In the genomic region with DNA sequence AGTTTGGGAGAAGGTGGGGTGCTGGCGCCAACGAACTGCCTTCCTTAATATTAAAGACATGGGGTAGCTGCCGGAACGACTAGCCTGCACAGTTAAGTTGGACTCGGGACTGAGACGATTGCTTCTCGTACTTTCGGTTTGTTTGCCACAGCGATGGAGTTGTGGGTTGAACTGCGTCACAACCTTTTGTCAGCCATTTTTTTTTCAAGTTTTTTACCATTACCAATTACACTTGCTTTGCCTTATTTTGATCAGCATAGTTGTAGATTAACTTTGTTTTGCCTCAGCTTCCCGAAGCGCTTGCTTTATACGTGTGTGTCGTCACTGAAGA, we compare ENCODE assay signal across 8 mouse cellular contexts. TPM values are rescaled to one million over a fixed set of nuclear protein-coding genes. Genes with fewer than 3 reads are reported as not detected.
DNase-seq lines count a peak whose midpoint lies in the region; ATAC-seq and TF ChIP-seq lines count a peak whose summit lies in the region.

No protein-coding gene starts in this region.

- H3K9ac ChIP-seq in heart, embryonic 14.5 days (ENCODE audit: low read length), result peak overlapping the region; percentile 95
- H3K9ac ChIP-seq in hindbrain, embryonic 13.5 days, result peak overlapping the region; percentile 76
- H3K9ac ChIP-seq in midbrain, embryonic 11.5 days (ENCODE audit: low read length), result peak overlapping the region; percentile 81

- H3K4me1 ChIP-seq in heart, embryonic 14.5 days (ENCODE audit: control insufficient read depth in 2 of 2, insufficient read depth in 2 of 2, low read length in 2 of 2), result peaks cover 0 to 23% of the 10 kb centered on the region in 2 experiments; a peak in 2 of 4 replicates
- H3K4me1 ChIP-seq in G1E (ENCODE audit: insufficient read depth, low read depth, low read length), result peaks cover 24% of the 10 kb centered on the region
- peaks cover 23% of the 10 kb centered on the region for H3K4me1 ChIP-seq in hindbrain, embryonic 13.5 days (replicated peaks)
- H3K4me1 ChIP-seq in midbrain, embryonic 11.5 days (ENCODE audit: control insufficient read depth, insufficient read depth, low read length), result peaks cover 13% of the 10 kb centered on the region

- H3K27ac ChIP-seq in heart, embryonic 14.5 days (replicated peaks in 1 of 2; ENCODE audit: control insufficient read depth in 1 of 2, insufficient read depth in 1 of 2, low read depth in 2 of 2, low read length in 2 of 2), result peak overlapping the region; percentile 99
- peak overlapping the region; percentile 89 for H3K27ac ChIP-seq in hindbrain, embryonic 13.5 days
- peak overlapping the region; percentile 98 for H3K27ac ChIP-seq in midbrain, embryonic 11.5 days (ENCODE audit: low read depth, low read length)

- under 1% methylated on average over 14 of the region's 14 CpGs for WGBS in heart, embryonic 14.5 days
- whole genome bisulfite sequencing in hindbrain, embryonic 13.5 days, result under 1% methylated on average over 14 of the region's 14 CpGs
- 1% methylated on average over 14 of the region's 14 CpGs for WGBS in midbrain, embryonic 11.5 days

- DNase-seq in heart, adult 18-20 months, result no peak
- no peak for DNase-seq in G1E (ENCODE audit: low spot score)
- DNase-seq in midbrain, embryonic 11.5 days (ENCODE audit: low spot score, missing footprints), result no peak
- DNase-seq in thymus, postnatal 0 days (ENCODE audit: low spot score), result no peak
- no peak for DNase-seq in gastrocnemius, adult 8-10 months (ENCODE audit: low spot score in 2 of 2)
- DNase-seq in layer of hippocampus, postnatal 25 days (ENCODE audit: extremely low spot score in 1 of 2, low spot score in 1 of 2), result no peak

- no peaks in the 10 kb centered on the region for H3K27me3 ChIP-seq in heart, embryonic 14.5 days (ENCODE audit: control insufficient read depth, insufficient read depth, low read length)
- H3K27me3 ChIP-seq in G1E (ENCODE audit: insufficient read depth, low read length), result no peaks in the 10 kb centered on the region
- no peaks in the 10 kb centered on the region for H3K27me3 ChIP-seq in hindbrain, embryonic 13.5 days
- H3K27me3 ChIP-seq in midbrain, embryonic 11.5 days (ENCODE audit: control insufficient read depth, insufficient read depth, low read length), result no peaks in the 10 kb centered on the region

- H3K9me3 ChIP-seq in heart, embryonic 14.5 days (ENCODE audit: control insufficient read depth, low read length), result no peaks in the 10 kb centered on the region
- no peaks in the 10 kb centered on the region for H3K9me3 ChIP-seq in G1E (replicated peaks)
- H3K9me3 ChIP-seq in hindbrain, embryonic 13.5 days, result no peaks in the 10 kb centered on the region
- no peaks in the 10 kb centered on the region for H3K9me3 ChIP-seq in midbrain, embryonic 11.5 days (ENCODE audit: control insufficient read depth, low read length)

- H3K4me3 ChIP-seq in heart, embryonic 14.5 days (ENCODE audit: control insufficient read depth in 1 of 2, insufficient read depth in 1 of 2, low read depth in 1 of 2, low read length in 2 of 2), result peak overlapping the region; percentile 51 to 86
- H3K4me3 ChIP-seq in G1E (ENCODE audit: low read depth, low read length), result peak overlapping the region; percentile 71
- H3K4me3 ChIP-seq in hindbrain, embryonic 13.5 days, result peak overlapping the region; percentile 48
- peak overlapping the region; percentile 52 for H3K4me3 ChIP-seq in midbrain, embryonic 11.5 days (ENCODE audit: low read depth, low read length)

- H3K4me2 ChIP-seq in heart, embryonic 14.5 days (ENCODE audit: low read length), result peak overlapping the region; percentile 75
- peak overlapping the region; percentile 94 for H3K4me2 ChIP-seq in hindbrain, embryonic 13.5 days
- H3K4me2 ChIP-seq in midbrain, embryonic 11.5 days, result peak overlapping the region; percentile 93

- no peaks in the 10 kb centered on the region for H3K36me3 ChIP-seq in heart, embryonic 14.5 days (ENCODE audit: control insufficient read depth, insufficient read depth, low read length)
- H3K36me3 ChIP-seq in G1E (replicated peaks), result no peaks in the 10 kb centered on the region
- H3K36me3 ChIP-seq in hindbrain, embryonic 13.5 days, result no peaks in the 10 kb centered on the region
- H3K36me3 ChIP-seq in midbrain, embryonic 11.5 days (ENCODE audit: control insufficient read depth, insufficient read depth, low read length), result no peaks in the 10 kb centered on the region

- ATAC-seq in heart, embryonic 14.5 days (ENCODE audit: insufficient number of reproducible peaks, insufficient read depth, low FRiP score, low read depth), result peak; percentile 10; the same call in 1 of the 2 replicates
- ATAC-seq in G1E (ENCODE audit: extremely low read depth, insufficient number of reproducible peaks, low FRiP score, poor library complexity, severe bottlenecking), result no peak
- no peak for ATAC-seq in hindbrain, embryonic 13.5 days (ENCODE audit: low FRiP score)
- ATAC-seq in midbrain, embryonic 11.5 days (ENCODE audit: low FRiP score), result no peak

- TF ChIP-seq CTCF in G1E (IDR thresholded peaks at IDR 0.05; ENCODE audit: low read depth, low read length), result no peak

RNA-seq across cellular contexts. Expression of a gene that starts 1.3 kb away (rescaled TPM):
- polyA plus RNA-seq in heart, embryonic 14.5 days (2014; fragmentation: Nextera tagmentation; extraction: Ambion mirVana), result 36.9 and 43.9 TPM in 2 replicates
- total RNA-seq in heart, adult 18-20 months (2021), result 100 to 1,000 TPM; 162 to 175 TPM
- total RNA-seq in G1E (2014; fragmentation: Nextera tagmentation) (471 and 514 TPM in 2 replicates), G1E (2017) (589 and 623 TPM in 2 replicates)
- polyA plus RNA-seq in G1E (2012), result 10.5 and 25.6 TPM in 2 replicates
- 8.8 and 9.7 TPM in 2 replicates for polyA plus RNA-seq in hindbrain, embryonic 13.5 days (2015; fragmentation: Nextera tagmentation; extraction: Ambion mirVana)
- 13.5 and 14.0 TPM in 2 replicates for polyA plus RNA-seq in midbrain, embryonic 11.5 days (2014; fragmentation: Nextera tagmentation; extraction: Ambion mirVana)
- 37.5 and 44.7 TPM in 2 replicates for polyA plus RNA-seq in thymus, postnatal 0 days (2015; fragmentation: Nextera tagmentation; extraction: Ambion mirVana)
- total RNA-seq in gastrocnemius, adult 8-10 months (2022), result 100 to 1,000 TPM; 196 to 246 (median 227) TPM
- 10 to 100 TPM; 53.2 to 69.4 TPM for total RNA-seq in layer of hippocampus, postnatal 25 days (2021)

RNA-seq across cellular contexts. Expression of a gene that starts 5.5 kb away (rescaled TPM):
- 2.5 and 2.7 TPM in 2 replicates for polyA plus RNA-seq in heart, embryonic 14.5 days (2014; fragmentation: Nextera tagmentation; extraction: Ambion mirVana)
- total RNA-seq in heart, adult 18-20 months (2021), result 1 to 10 TPM; 2.5 to 3.4 TPM
- total RNA-seq in G1E (2014; fragmentation: Nextera tagmentation), result 759 and 936 TPM in 2 replicates
- 437 and 629 TPM in 2 replicates for total RNA-seq in G1E (2017)
- polyA plus RNA-seq in G1E (2012), result 8.6 and 19.8 TPM in 2 replicates
- 1.3 and 1.9 TPM in 2 replicates for polyA plus RNA-seq in hindbrain, embryonic 13.5 days (2015; fragmentation: Nextera tagmentation; extraction: Ambion mirVana)
- 8.6 and 9.2 TPM in 2 replicates for polyA plus RNA-seq in midbrain, embryonic 11.5 days (2014; fragmentation: Nextera tagmentation; extraction: Ambion mirVana)
- polyA plus RNA-seq in thymus, postnatal 0 days (2015; fragmentation: Nextera tagmentation; extraction: Ambion mirVana), result 32.0 and 33.1 TPM in 2 replicates
- not detected for total RNA-seq in gastrocnemius, adult 8-10 months (2022)
- total RNA-seq in layer of hippocampus, postnatal 25 days (2021), result 1 to 10 TPM; 4.6 to 6.0 TPM

RNA-seq across cellular contexts. Expression of a gene that starts 6.6 kb away (rescaled TPM):
- 1.7 and 2.3 TPM in 2 replicates for polyA plus RNA-seq in heart, embryonic 14.5 days (2014; fragmentation: Nextera tagmentation; extraction: Ambion mirVana)
- 1 to 10 TPM; 7.4 to 8.1 TPM for total RNA-seq in heart, adult 18-20 months (2021)
- total RNA-seq in G1E (2014; fragmentation: Nextera tagmentation) (444 and 466 TPM in 2 replicates), G1E (2017) (1,704 and 1,978 TPM in 2 replicates)
- polyA plus RNA-seq in G1E (2012), result 4.3 and 32.5 TPM in 2 replicates
- 0.86 and 1.7 TPM in 2 replicates for polyA plus RNA-seq in hindbrain, embryonic 13.5 days (2015; fragmentation: Nextera tagmentation; extraction: Ambion mirVana)
- polyA plus RNA-seq in midbrain, embryonic 11.5 days (2014; fragmentation: Nextera tagmentation; extraction: Ambion mirVana), result 2.1 and 2.4 TPM in 2 replicates
- 10.8 and 12.6 TPM in 2 replicates for polyA plus RNA-seq in thymus, postnatal 0 days (2015; fragmentation: Nextera tagmentation; extraction: Ambion mirVana)
- 1 to 10 TPM; 1.1 to 1.6 (median 1.4) TPM for total RNA-seq in gastrocnemius, adult 8-10 months (2022)
- total RNA-seq in layer of hippocampus, postnatal 25 days (2021), result 10 to 100 TPM; 20.1 to 33.5 TPM

RNA-seq across cellular contexts. Expression of a gene that starts 11.0 kb away (rescaled TPM):
- 14.5 and 14.6 TPM in 2 replicates for polyA plus RNA-seq in heart, embryonic 14.5 days (2014; fragmentation: Nextera tagmentation; extraction: Ambion mirVana)
- total RNA-seq in heart, adult 18-20 months (2021), result 1 to 10 TPM; 5.8 to 6.8 TPM
- 535 and 541 TPM in 2 replicates for total RNA-seq in G1E (2014; fragmentation: Nextera tagmentation)
- total RNA-seq in G1E (2017), result 1,062 and 1,423 TPM in 2 replicates
- 24.2 and 62.4 TPM in 2 replicates for polyA plus RNA-seq in G1E (2012)
- polyA plus RNA-seq in hindbrain, embryonic 13.5 days (2015; fragmentation: Nextera tagmentation; extraction: Ambion mirVana), result 10.5 and 12.7 TPM in 2 replicates
- polyA plus RNA-seq in midbrain, embryonic 11.5 days (2014; fragmentation: Nextera tagmentation; extraction: Ambion mirVana), result 42.8 and 57.5 TPM in 2 replicates
- polyA plus RNA-seq in thymus, postnatal 0 days (2015; fragmentation: Nextera tagmentation; extraction: Ambion mirVana), result 144 and 155 TPM in 2 replicates
- 1 to 10 TPM in 2 of 4 experiments, under 1 TPM in 1, not detected in 1; 0.97 to 4.9 (median 3.5) TPM for total RNA-seq in gastrocnemius, adult 8-10 months (2022)
- 10 to 100 TPM; 24.8 to 42.0 TPM for total RNA-seq in layer of hippocampus, postnatal 25 days (2021)

RNA-seq across cellular contexts. Expression of a gene that starts 12.2 kb away (rescaled TPM):
- 4.6 and 6.7 TPM in 2 replicates for polyA plus RNA-seq in heart, embryonic 14.5 days (2014; fragmentation: Nextera tagmentation; extraction: Ambion mirVana)
- total RNA-seq in heart, adult 18-20 months (2021), result 10 to 100 TPM in 1 of 2 experiments, 1 to 10 TPM in 1; 8.3 to 10.5 TPM
- total RNA-seq in G1E (2014; fragmentation: Nextera tagmentation) (745 and 817 TPM in 2 replicates), G1E (2017) (955 and 1,281 TPM in 2 replicates)
- polyA plus RNA-seq in G1E (2012), result 5.7 and 22.8 TPM in 2 replicates
- 4.2 and 4.4 TPM in 2 replicates for polyA plus RNA-seq in hindbrain, embryonic 13.5 days (2015; fragmentation: Nextera tagmentation; extraction: Ambion mirVana)
- 7.5 and 13.2 TPM in 2 replicates for polyA plus RNA-seq in midbrain, embryonic 11.5 days (2014; fragmentation: Nextera tagmentation; extraction: Ambion mirVana)
- 45.8 and 78.0 TPM in 2 replicates for polyA plus RNA-seq in thymus, postnatal 0 days (2015; fragmentation: Nextera tagmentation; extraction: Ambion mirVana)
- total RNA-seq in gastrocnemius, adult 8-10 months (2022), result 1 to 10 TPM in 2 of 4 experiments, not detected in 2; 2.7 to 2.8 TPM
- 10 to 100 TPM; 12.3 to 22.8 TPM for total RNA-seq in layer of hippocampus, postnatal 25 days (2021)
